Mouse (Mus musculus): ENCODE results near the gene Nrcam. TPM values are rescaled to one million over a fixed set of nuclear protein-coding genes. Genes with fewer than 3 reads are reported as not detected.
"Not testable (repeated sequence)": the region's sequence is repeated elsewhere in the genome, so short reads cannot be mapped to it uniquely, and the experiment has no call there.

The Nrcam gene
- 136 and 175 TPM in 2 replicates for polyA plus RNA-seq (2014; fragmentation: Nextera tagmentation; extraction: Ambion mirVana)

DNA sequence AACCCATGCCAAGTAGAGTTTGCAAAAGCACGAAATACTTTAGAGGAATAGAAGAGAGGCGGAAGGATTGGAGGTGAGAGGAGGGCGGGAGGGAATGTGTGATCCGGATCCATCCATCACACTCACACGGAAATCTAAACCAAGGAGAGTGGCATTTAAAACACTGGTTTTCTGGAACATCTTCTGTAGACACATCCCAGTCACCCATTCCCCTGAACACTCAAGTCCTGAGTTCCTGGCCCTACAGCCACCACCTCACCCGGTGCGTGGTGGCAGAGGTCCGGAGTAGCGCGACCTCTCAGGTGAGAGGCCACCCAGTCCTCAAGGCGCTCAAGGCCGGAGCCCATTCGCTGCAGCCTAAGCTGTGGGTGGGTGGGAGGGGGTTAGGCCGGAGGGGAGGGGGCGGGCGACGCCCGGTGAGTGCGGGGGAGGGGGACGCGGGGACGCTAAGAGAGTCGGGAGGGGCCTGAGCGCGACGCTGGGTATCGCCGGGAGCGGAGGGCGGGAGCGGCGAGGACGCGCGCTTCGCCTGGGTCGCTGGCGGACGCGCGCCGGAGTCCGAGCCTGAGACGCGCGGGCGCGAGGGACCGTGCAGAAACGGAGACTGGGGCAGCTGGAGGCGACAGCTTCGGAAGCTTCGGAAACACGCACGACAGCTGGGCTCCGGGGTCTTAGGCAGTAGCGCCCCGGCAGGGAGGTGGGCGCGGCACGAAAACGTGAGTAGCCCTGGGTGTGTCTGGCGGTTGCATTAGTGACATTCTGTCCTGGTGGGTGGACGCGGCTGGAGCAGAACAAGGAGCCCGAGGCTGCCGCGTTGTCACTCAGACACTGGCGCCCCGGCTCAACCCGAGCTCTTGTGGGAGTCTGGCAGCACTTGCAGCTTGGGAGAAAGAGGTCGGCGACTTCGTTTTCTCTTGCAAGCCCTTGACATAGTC lies at the start of gene Nrcam:
Gene Nrcam, plus strand, starts transcription at position 505 of the 935 bp plus-strand sequence.
- peaks cover 6% of the 10 kb centered on the region; the same call in 1 of the 2 replicates for H3K4me1 ChIP-seq (ENCODE audit: control insufficient read depth, insufficient read depth, low read length)
- H3K27ac ChIP-seq (ENCODE audit: low read depth, low read length) = peak within 1 kb of the TSS; percentile 95
- H3K27me3 ChIP-seq (ENCODE audit: control insufficient read depth, insufficient read depth, low read length) = no peaks in the 10 kb centered on the region
- H3K36me3 ChIP-seq (ENCODE audit: control insufficient read depth, insufficient read depth, low read length) = no peaks in the 10 kb centered on the region
- peak within 1 kb of the TSS; percentile 83 for H3K9ac ChIP-seq (replicated peaks; ENCODE audit: low read depth, low read length)
- WGBS = 1% methylated on average over 63 of the region's 74 CpGs
- H3K4me3 ChIP-seq (ENCODE audit: low read depth, low read length) = peak within 1 kb of the TSS; percentile 83
- peak; percentile 79 for ATAC-seq (ENCODE audit: low read depth)
- H3K9me3 ChIP-seq (ENCODE audit: control insufficient read depth, low read length) = no peaks in the 10 kb centered on the region
- peak within 1 kb of the TSS; percentile 78 for H3K4me2 ChIP-seq (ENCODE audit: low read depth, low read length)

DNA sequence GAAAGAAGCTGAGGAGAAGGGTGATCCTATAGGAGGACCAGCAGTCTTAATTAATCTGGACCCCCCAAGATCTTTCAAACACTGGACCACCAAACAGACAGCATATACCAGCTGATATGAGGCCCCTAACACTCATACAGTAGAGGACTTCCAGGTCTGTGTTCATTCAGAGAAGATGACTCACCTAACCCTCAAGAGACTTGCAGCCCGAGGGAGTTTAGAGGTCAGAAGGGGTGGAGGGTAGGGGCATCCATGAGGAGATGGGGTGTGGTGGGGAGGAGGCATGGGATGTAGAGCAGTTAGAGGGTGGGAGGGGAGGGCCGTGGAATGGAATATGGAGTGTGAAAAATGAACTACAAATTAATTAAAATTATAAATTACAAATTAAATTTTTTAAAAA lies 48.5 kb upstream of the Nrcam start:
- not testable (repeated sequence) for H3K27me3 ChIP-seq (ENCODE audit: control insufficient read depth, insufficient read depth, low read length); ATAC-seq (ENCODE audit: low read depth); H3K9ac ChIP-seq (replicated peaks; ENCODE audit: low read depth, low read length); H3K4me3 ChIP-seq (ENCODE audit: low read depth, low read length); H3K36me3 ChIP-seq (ENCODE audit: control insufficient read depth, insufficient read depth, low read length); H3K4me1 ChIP-seq (ENCODE audit: control insufficient read depth, insufficient read depth, low read length); H3K9me3 ChIP-seq (ENCODE audit: control insufficient read depth, low read length); H3K27ac ChIP-seq (ENCODE audit: low read depth, low read length); H3K4me2 ChIP-seq (ENCODE audit: low read depth, low read length)
- 86% methylated on average over 2 of the region's 2 CpGs for WGBS

DNA sequence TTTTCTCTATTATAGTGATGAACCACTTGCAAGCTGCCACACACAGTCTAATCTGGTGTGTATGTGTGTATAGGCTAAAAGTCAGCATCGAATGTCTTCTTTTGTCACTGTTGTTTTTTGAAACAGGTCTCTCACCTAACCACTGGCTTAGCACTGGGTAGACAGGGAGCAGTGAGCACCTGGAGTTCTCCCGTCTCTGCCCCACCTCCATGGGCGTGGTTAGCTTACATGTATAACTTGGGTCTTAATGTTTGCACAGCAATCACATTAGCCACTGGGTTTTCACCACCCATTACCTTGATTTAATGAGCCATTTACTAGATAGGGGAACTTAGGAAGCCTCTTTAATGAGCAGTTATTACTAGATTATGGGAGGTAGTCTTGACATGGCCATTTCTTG lies 47.2 kb upstream of the Nrcam start:
- Histone ChIP-seq H3K4me1 (ENCODE audit: control insufficient read depth, insufficient read depth, low read length) (no peaks in the 10 kb centered on the region), H3K9me3 (ENCODE audit: control insufficient read depth, low read length) (no peaks in the 10 kb centered on the region), H3K4me2 (ENCODE audit: low read depth, low read length) (no peak overlapping the region), H3K27me3 (ENCODE audit: control insufficient read depth, insufficient read depth, low read length) (no peaks in the 10 kb centered on the region), H3K36me3 (ENCODE audit: control insufficient read depth, insufficient read depth, low read length) (peaks cover 6% of the 10 kb centered on the region; the same call in 1 of the 2 replicates), H3K4me3 (ENCODE audit: low read depth, low read length) (no peak overlapping the region), H3K9ac (replicated peaks; ENCODE audit: low read depth, low read length) (no peak overlapping the region), H3K27ac (ENCODE audit: low read depth, low read length) (no peak overlapping the region)
- WGBS = 86% methylated on average over 3 of the region's 3 CpGs
- ATAC-seq (ENCODE audit: low read depth) = no peak

DNA sequence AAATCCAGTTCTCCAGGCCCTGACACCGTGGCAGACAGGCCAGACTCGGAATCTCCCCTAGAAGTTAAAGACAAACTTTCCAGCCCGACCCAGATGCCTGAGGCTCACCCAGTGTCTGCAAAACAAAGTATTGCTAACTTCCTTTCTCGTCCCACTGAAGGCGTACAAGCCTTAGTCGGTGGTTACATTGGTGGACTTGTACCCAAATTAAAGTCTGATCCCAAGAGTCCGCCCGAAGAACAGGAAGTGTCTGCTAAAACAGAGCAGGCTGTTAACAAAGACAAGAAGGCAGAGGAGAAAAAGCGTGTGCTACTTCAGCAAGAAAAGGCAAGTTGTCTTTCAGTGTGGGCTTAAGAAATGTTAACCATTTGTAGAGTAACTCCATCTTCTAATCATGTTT lies 45.3 kb upstream of the Nrcam start:
- Histone ChIP-seq H3K9me3 (ENCODE audit: control insufficient read depth, low read length) (no peaks in the 10 kb centered on the region), H3K9ac (replicated peaks; ENCODE audit: low read depth, low read length) (no peak overlapping the region), H3K27ac (ENCODE audit: low read depth, low read length) (no peak overlapping the region), H3K4me2 (ENCODE audit: low read depth, low read length) (no peak overlapping the region), H3K36me3 (ENCODE audit: control insufficient read depth, insufficient read depth, low read length) (peaks cover 6% of the 10 kb centered on the region; the same call in 1 of the 2 replicates), H3K4me1 (ENCODE audit: control insufficient read depth, insufficient read depth, low read length) (no peaks in the 10 kb centered on the region), H3K27me3 (ENCODE audit: control insufficient read depth, insufficient read depth, low read length) (no peaks in the 10 kb centered on the region), H3K4me3 (ENCODE audit: low read depth, low read length) (no peak overlapping the region)
- no peak for ATAC-seq (ENCODE audit: low read depth)
- WGBS = 78% methylated on average over 9 of the region's 9 CpGs

DNA sequence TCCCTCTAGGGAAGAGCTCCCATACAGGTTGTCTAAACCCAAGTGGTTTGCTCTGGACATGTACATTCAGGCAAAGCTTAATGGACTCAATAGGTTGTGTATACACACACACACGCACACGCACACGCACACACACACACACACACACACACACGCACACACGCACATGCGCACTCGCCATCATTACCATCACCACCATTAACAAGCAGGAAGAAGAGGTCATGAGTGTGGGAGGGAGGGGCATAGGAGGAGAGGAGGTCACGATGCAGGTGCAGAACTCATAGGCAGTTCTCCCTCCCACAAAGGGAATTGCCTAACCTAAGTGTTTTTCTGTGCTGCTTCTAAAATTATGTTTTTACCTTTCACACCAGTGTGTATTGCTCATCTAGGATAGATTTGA lies 41.7 kb upstream of the Nrcam start:
- Histone ChIP-seq H3K27me3 (ENCODE audit: control insufficient read depth, insufficient read depth, low read length) (no peaks in the 10 kb centered on the region), H3K27ac (ENCODE audit: low read depth, low read length) (no peak overlapping the region), H3K9me3 (ENCODE audit: control insufficient read depth, low read length) (no peaks in the 10 kb centered on the region), H3K4me3 (ENCODE audit: low read depth, low read length) (no peak overlapping the region), H3K36me3 (ENCODE audit: control insufficient read depth, insufficient read depth, low read length) (peaks cover 17% of the 10 kb centered on the region), H3K4me2 (ENCODE audit: low read depth, low read length) (no peak overlapping the region), H3K4me1 (ENCODE audit: control insufficient read depth, insufficient read depth, low read length) (no peaks in the 10 kb centered on the region), H3K9ac (replicated peaks; ENCODE audit: low read depth, low read length) (no peak overlapping the region)
- 93% methylated on average over 8 of the region's 8 CpGs for WGBS
- ATAC-seq (ENCODE audit: low read depth) = no peak

DNA sequence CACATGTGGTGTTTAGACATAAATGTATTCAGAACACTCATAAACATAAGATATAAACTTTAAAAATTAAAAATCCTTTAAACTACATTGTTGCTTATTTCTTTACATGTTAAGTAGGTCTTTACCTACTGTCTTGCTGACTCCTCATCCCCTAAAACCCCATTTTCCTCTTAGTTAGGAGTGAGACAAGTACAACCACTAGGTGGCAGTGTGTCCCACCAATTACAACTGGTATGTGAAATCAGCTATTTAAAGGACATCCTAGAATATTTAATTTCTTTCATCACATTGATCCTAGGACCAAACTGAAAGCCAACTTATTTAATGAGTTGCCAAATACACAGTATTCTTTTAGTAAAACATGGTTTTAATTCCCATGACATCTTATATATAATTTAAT lies 36.4 kb upstream of the Nrcam start:
- ATAC-seq (ENCODE audit: low read depth) = peak; percentile 56
- H3K9ac ChIP-seq (replicated peaks; ENCODE audit: low read depth, low read length) = no peak overlapping the region
- no peaks in the 10 kb centered on the region for H3K4me1 ChIP-seq (ENCODE audit: control insufficient read depth, insufficient read depth, low read length)

DNA sequence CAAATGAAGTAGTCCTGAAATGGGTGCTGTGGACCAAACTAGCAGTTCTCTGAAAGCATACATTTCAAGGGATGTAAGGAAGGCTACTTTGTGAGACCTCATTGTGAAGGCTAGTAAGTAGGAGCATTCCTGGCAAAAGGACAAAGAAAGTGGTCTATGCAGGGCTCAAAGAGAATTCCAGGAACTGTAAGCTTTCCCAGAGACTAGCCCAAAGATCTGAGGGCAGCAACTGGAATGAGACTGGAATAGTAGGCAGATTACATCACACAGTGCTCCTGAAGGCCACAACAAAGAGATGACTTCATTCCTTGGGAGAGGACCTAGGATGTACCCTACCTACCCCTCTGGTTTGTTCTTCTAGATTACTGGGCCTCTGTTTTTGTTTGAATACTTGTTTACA lies 27.9 kb upstream of the Nrcam start:
- no peaks in the 10 kb centered on the region for H3K27me3 ChIP-seq (ENCODE audit: control insufficient read depth, insufficient read depth, low read length)
- no peak overlapping the region for H3K9ac ChIP-seq (replicated peaks; ENCODE audit: low read depth, low read length)
- H3K4me2 ChIP-seq (ENCODE audit: low read depth, low read length) = no peak overlapping the region
- ATAC-seq (ENCODE audit: low read depth) = no peak
- peaks cover 4% of the 10 kb centered on the region for H3K36me3 ChIP-seq (ENCODE audit: control insufficient read depth, insufficient read depth, low read length)
- H3K4me3 ChIP-seq (ENCODE audit: low read depth, low read length) = no peak overlapping the region
- H3K9me3 ChIP-seq (ENCODE audit: control insufficient read depth, low read length) = no peaks in the 10 kb centered on the region
- no peaks in the 10 kb centered on the region for H3K4me1 ChIP-seq (ENCODE audit: control insufficient read depth, insufficient read depth, low read length)
- H3K27ac ChIP-seq (ENCODE audit: low read depth, low read length) = no peak overlapping the region

More for the DNA sequence above, 36.4 kb upstream of the Nrcam start:
- Histone ChIP-seq H3K27ac (ENCODE audit: low read depth, low read length) (no peak overlapping the region), H3K4me3 (ENCODE audit: low read depth, low read length) (no peak overlapping the region), H3K36me3 (ENCODE audit: control insufficient read depth, insufficient read depth, low read length) (peaks cover 18% of the 10 kb centered on the region), H3K27me3 (ENCODE audit: control insufficient read depth, insufficient read depth, low read length) (no peaks in the 10 kb centered on the region), H3K4me2 (ENCODE audit: low read depth, low read length) (no peak overlapping the region), H3K9me3 (ENCODE audit: control insufficient read depth, low read length) (no peaks in the 10 kb centered on the region)

DNA sequence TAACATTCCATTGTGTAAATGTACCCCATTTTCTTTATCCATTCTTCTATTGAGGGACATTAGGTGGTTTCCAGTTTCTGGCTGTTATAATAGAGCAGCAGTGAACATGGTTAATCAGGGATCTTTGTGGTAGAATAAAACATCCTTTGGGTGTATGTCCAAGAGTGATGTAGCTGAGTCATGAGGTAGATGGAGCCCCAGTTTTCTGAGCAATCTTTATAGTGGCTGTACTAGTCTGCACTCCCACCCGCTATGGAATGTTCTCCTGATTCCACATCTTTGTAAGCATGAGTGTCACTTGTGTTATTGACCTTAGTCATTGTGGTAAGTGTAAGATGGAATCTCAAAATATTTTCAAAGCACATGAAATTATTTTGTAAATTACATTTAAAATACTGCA lies 24.7 kb upstream of the Nrcam start:
- H3K4me2 ChIP-seq (ENCODE audit: low read depth, low read length) = no peak overlapping the region
- 97% methylated on average over 1 of the region's 1 CpGs for WGBS
- no peaks in the 10 kb centered on the region for H3K9me3 ChIP-seq (ENCODE audit: control insufficient read depth, low read length)
- H3K9ac ChIP-seq (replicated peaks; ENCODE audit: low read depth, low read length) = no peak overlapping the region
- H3K36me3 ChIP-seq (ENCODE audit: control insufficient read depth, insufficient read depth, low read length) = peaks cover 11% of the 10 kb centered on the region; the same call in 1 of the 2 replicates
- no peak overlapping the region for H3K4me3 ChIP-seq (ENCODE audit: low read depth, low read length)
- H3K4me1 ChIP-seq (ENCODE audit: control insufficient read depth, insufficient read depth, low read length) = no peaks in the 10 kb centered on the region
- ATAC-seq (ENCODE audit: low read depth) = no peak
- H3K27me3 ChIP-seq (ENCODE audit: control insufficient read depth, insufficient read depth, low read length) = no peaks in the 10 kb centered on the region
- H3K27ac ChIP-seq (ENCODE audit: low read depth, low read length) = no peak overlapping the region

DNA sequence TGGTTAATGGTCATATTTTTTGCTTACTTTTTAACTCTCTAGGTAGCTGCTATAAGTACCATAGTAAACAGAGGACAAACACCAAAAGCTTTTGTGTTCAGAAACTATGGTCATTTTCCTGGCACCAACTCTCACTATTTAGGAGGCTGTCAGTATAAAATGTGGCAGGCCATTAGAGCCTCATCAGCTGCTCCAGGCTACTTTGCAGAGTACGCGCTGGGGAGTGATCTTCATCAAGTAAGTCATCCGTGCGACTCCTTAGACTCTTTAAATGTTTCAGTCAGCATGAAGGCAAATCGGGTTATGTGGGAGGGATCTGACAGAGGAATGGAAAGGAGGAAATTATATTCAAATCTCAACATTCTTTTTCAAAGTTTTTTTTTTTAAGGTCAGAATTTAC lies 23.8 kb upstream of the Nrcam start:
- no peak for ATAC-seq (ENCODE audit: low read depth)
- Histone ChIP-seq H3K36me3 (ENCODE audit: control insufficient read depth, insufficient read depth, low read length) (peaks cover 14% of the 10 kb centered on the region; the same call in 1 of the 2 replicates), H3K9ac (replicated peaks; ENCODE audit: low read depth, low read length) (no peak overlapping the region), H3K4me2 (ENCODE audit: low read depth, low read length) (no peak overlapping the region), H3K27me3 (ENCODE audit: control insufficient read depth, insufficient read depth, low read length) (no peaks in the 10 kb centered on the region), H3K9me3 (ENCODE audit: control insufficient read depth, low read length) (no peaks in the 10 kb centered on the region), H3K4me3 (ENCODE audit: low read depth, low read length) (no peak overlapping the region), H3K4me1 (ENCODE audit: control insufficient read depth, insufficient read depth, low read length) (no peaks in the 10 kb centered on the region), H3K27ac (ENCODE audit: low read depth, low read length) (no peak overlapping the region)
- WGBS = 20% methylated on average over 5 of the region's 5 CpGs

Measured in neural tube, embryonic 14.5 days (tissue).